Mouse (Mus musculus) embryonic facial prominence, embryonic 11.5 days (tissue): ENCODE measurements around the gene Glipr1l1. TPM values are rescaled to one million over a fixed set of nuclear protein-coding genes. Genes with fewer than 3 reads are reported as not detected.
"Not testable (repeated sequence)": the region's sequence is repeated elsewhere in the genome, so short reads cannot be mapped to it uniquely, and the experiment has no call there.

ENCODE experiments used
- ATAC-seq: fragments of 200-750 bp; cut with Nextera tagmentation; replicated peaks from 2 replicates; pipeline ENCODE4 v1.8.0; 2017; ENCODE audit warnings: low read depth; ENCODE audit not compliant: insufficient number of reproducible peaks, low FRiP score, low TSS enrichment
- DNase-seq: peaks from one replicate; pipeline ENCODE4 v3.0.0-alpha.2; 2015; ENCODE audit warnings: low spot score
- H3K27ac ChIP-seq: fragments of 300-500 bp; sonication (generic); replicated peaks from 2 replicates; pipeline ENCODE4 v1.5.1; 2014; ENCODE audit warnings: mild to moderate bottlenecking, low read depth, low read length, control low read depth
- H3K27me3 ChIP-seq: fragments of 300-500 bp; sonication (generic); 2 replicates; pipeline ENCODE4 v1.6.1; 2014; ENCODE audit warnings: mild to moderate bottlenecking, low read length, moderate library complexity, mixed read lengths; ENCODE audit not compliant: control insufficient read depth, insufficient read depth
- H3K36me3 ChIP-seq: fragments of 300-500 bp; sonication (generic); replicated peaks from 2 replicates; pipeline ENCODE4 v1.6.1; 2014; ENCODE audit warnings: low read depth, mild to moderate bottlenecking, low read length, moderate library complexity, mixed read lengths; ENCODE audit not compliant: control insufficient read depth, insufficient read depth
- H3K4me1 ChIP-seq: fragments of 300-500 bp; sonication (generic); 2 replicates; pipeline ENCODE4 v1.6.1; 2014; ENCODE audit warnings: low read length, mixed read lengths; ENCODE audit not compliant: control insufficient read depth, insufficient read depth
- H3K4me2 ChIP-seq: fragments of 300-500 bp; sonication (generic); 2 replicates; pipeline ENCODE4 v1.6.1; 2014; ENCODE audit warnings: low read depth, mild to moderate bottlenecking, control low read depth, low read length, moderate library complexity
- H3K4me3 ChIP-seq: fragments of 300-500 bp; sonication (generic); 2 replicates; pipeline ENCODE4 v1.5.1; 2014; ENCODE audit warnings: low read depth, low read length, control low read depth
- H3K9ac ChIP-seq: fragments of 300-500 bp; sonication (generic); replicated peaks from 2 replicates; pipeline ENCODE4 v1.6.1; 2014; ENCODE audit warnings: mild to moderate bottlenecking, control low read depth, low read length
- H3K9me3 ChIP-seq: fragments of 300-500 bp; sonication (generic); replicated peaks from 2 replicates; pipeline ENCODE4 v1.6.1; 2016; ENCODE audit warnings: mild to moderate bottlenecking, low read length, inconsistent platforms, mixed read lengths; ENCODE audit not compliant: control insufficient read depth
- WGBS: fragments of 180-500 bp; shearing (Covaris S2); extraction: QIAGEN DNeasy Blood & Tissue Kit; methylation state at CpG from one replicate; pipeline ENCODE4 v1.1.7; 2014; 5-methylcytosine and 5-hydroxymethylcytosine counted together
- polyA plus RNA-seq: library from polyadenylated mRNA; unstranded; fragments of >200 nt; fragmentation: Nextera tagmentation; extraction: Ambion mirVana; gene quantifications from 2 replicates; pipeline ENCODE4 v1.2.1, GENCODE M21; 2014

Glipr1l1 gene
- polyA plus RNA-seq, 1 experiment from 2014 or later = not detected

- WGBS = 52% methylated on average over 2 of the region's 2 CpGs
- DNase-seq (no peak), ATAC-seq (no peak)
- Histone ChIP-seq H3K4me3 (no peak overlapping the region), H3K27ac (no peak overlapping the region), H3K9me3 (no peaks in the 10 kb centered on the region), H3K4me2 (no peak overlapping the region), H3K36me3 (no peaks in the 10 kb centered on the region), H3K27me3 (no peaks in the 10 kb centered on the region), H3K4me1 (no peaks in the 10 kb centered on the region), H3K9ac (no peak overlapping the region)
Observed at GRCm38 (mm10) chr10:112080044-112080443, 20.1 kb downstream of the Glipr1l1 start.

DNA sequence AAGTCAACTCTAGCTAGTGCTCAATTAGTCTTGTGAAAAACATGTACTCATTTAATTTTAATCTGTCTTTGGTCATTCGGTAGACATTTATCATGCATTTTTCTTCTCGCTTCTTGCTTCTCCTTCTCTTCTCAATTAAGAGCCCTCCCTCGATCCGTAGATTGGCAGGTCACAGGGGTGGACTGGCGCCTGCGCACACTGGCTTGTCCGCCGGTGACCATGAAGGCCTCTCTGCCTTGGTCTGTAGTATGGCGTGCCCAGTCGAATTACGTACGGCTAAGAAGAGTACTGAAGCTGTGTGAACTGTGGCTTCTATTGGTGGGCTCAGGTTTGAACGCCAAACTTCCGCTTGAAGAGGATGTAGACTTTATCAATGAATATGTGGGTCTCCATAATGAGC, 23.2 kb downstream of the Glipr1l1 start, which contains the start of gene Glipr1l2:
Gene Glipr1l2 (plus strand): TSS at position 198 of the 400 bp plus-strand sequence.
- Histone ChIP-seq H3K27me3 (no peaks in the 10 kb centered on the region), H3K9me3 (no peaks in the 10 kb centered on the region), H3K4me3 (no peak within 1 kb of the TSS), H3K27ac (no peak within 1 kb of the TSS), H3K4me2 (no peak within 1 kb of the TSS), H3K4me1 (no peaks in the 10 kb centered on the region), H3K36me3 (no peaks in the 10 kb centered on the region), H3K9ac (no peak within 1 kb of the TSS)
- WGBS = 93% methylated on average over 14 of the region's 14 CpGs
- ATAC-seq (no peak), DNase-seq (no peak)

DNA sequence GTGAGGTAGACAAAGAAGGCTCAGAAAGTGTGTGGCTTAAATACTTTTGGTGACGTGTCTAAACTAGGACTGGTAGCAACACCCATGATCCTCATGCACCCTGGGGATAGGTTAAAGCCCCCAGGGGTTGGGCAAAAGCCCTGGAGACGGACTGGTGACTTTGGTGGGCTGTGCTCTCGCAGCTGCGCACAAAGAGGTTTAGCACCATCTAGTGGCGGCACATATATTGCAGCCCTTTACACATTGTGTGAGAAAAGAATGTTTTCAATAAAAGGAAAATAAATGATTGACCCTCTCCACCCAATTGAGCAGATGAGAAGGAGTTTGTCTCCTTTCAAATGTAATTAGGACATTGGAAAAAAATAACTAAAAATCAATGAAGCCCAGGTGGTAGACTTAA, 45.8 kb downstream of the Glipr1l1 start:
- H3K9me3 ChIP-seq, H3K4me3 ChIP-seq, H3K4me2 ChIP-seq, H3K36me3 ChIP-seq, H3K27me3 ChIP-seq, H3K27ac ChIP-seq, ATAC-seq, H3K9ac ChIP-seq, H3K4me1 ChIP-seq: not testable (repeated sequence)
- 6% methylated on average over 5 of the region's 5 CpGs for WGBS
- DNase-seq = peak; percentile 78

- H3K36me3 ChIP-seq = no peaks in the 10 kb centered on the region
- no peak for ATAC-seq
- H3K27me3 ChIP-seq = no peaks in the 10 kb centered on the region
- no peak for DNase-seq
- 90% methylated on average over 7 of the region's 7 CpGs for WGBS
- H3K27ac ChIP-seq = no peak overlapping the region
- H3K9ac ChIP-seq = no peak overlapping the region
- no peaks in the 10 kb centered on the region for H3K9me3 ChIP-seq
- no peak overlapping the region for H3K4me2 ChIP-seq
- no peak overlapping the region for H3K4me3 ChIP-seq
- no peaks in the 10 kb centered on the region for H3K4me1 ChIP-seq
Observed at GRCm38 (mm10) chr10:112110401-112110800, 50.4 kb downstream of the Glipr1l1 start.

DNA sequence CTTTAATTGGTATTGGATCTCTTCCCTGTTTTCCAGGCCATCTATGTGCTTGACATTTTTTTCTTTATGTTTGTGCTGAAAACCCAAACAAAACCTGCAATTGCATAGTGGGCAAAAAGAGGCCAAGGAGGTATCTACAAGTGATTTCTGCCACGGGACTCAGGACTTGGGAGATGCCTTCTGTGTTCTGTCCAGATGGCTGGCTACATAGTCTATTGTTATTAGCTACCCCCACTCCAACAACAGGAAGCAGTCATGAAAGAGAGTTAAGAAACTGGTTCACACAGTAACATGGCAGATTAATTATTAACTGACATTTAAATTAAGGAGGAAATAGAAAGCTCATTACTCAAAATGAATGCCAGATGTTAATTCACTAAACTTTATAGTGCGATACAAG, 65.1 kb downstream of the Glipr1l1 start:
- H3K4me1 ChIP-seq, H3K9me3 ChIP-seq, H3K4me2 ChIP-seq, H3K4me3 ChIP-seq, H3K9ac ChIP-seq, H3K36me3 ChIP-seq, H3K27me3 ChIP-seq, H3K27ac ChIP-seq, ATAC-seq, DNase-seq: not testable (repeated sequence)
- 49% methylated on average over 2 of the region's 2 CpGs for WGBS

DNA sequence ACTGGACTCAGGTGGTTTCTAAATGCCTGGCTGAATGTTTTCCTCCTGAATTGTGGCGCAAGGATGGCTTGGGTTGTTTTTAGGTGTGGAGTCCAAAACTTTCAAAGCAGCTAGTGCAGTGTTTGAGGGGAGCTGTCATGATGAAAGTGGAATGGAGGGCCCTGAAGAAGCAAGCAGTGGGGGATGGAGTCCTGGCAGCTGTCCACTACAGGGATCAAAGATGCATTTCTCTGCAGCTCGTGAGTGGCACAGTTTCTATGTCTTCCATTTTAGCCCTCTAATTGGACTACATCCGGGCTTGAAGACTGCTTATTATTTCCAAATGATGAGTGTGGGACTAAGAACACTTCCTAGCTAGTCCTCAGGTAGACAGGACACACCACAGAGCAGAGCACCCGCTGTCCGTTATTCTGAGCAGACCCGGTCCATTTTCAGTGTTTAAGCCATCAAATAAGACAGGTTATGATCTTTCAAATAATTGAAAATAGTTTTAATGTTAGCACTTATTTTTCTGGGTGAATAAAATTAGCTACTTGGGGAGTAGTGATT, 67.8 kb downstream of the Glipr1l1 start:
- ATAC-seq, H3K4me2 ChIP-seq, H3K9me3 ChIP-seq, H3K4me3 ChIP-seq, H3K4me1 ChIP-seq, DNase-seq, H3K27me3 ChIP-seq, H3K27ac ChIP-seq, H3K9ac ChIP-seq, H3K36me3 ChIP-seq: not testable (repeated sequence)
- WGBS = 77% methylated on average over 6 of the region's 6 CpGs

Other genes with a start within 250 kb of the Glipr1l1 start
- 71.0 and 71.2 TPM in 2 replicates for gene Krr1, start 87.5 kb upstream of the Glipr1l1 start, polyA plus RNA-seq
- gene Glipr1, start 57.6 kb upstream of the Glipr1l1 start, polyA plus RNA-seq = 0.86 and 1.7 TPM in 2 replicates
- gene Glipr1l2, start 23.2 kb downstream of the Glipr1l1 start, polyA plus RNA-seq = not detected in 2 replicates
- not detected in 2 replicates for gene Glipr1l3, start 100.1 kb downstream of the Glipr1l1 start, polyA plus RNA-seq
- gene Caps2, start 103.4 kb downstream of the Glipr1l1 start, polyA plus RNA-seq = 0.67 and 0.88 TPM in 2 replicates
- gene Kcnc2, start 210.9 kb downstream of the Glipr1l1 start, polyA plus RNA-seq = 0.21 and 1.4 TPM in 2 replicates